Mouse (Mus musculus) fibroblast of lung, adult 2 months (primary cell): Measurements from ENCODE around the gene Man1a.

Source experiments
- DNase-seq: peaks from one replicate; pipeline ENCODE4 v3.0.0-alpha.2; 2011; ENCODE audit warnings: low read depth

The Man1a gene

GRCm38 (mm10) chr10:54060587-54060986, 15.8 kb downstream of the Man1a start:
- no peak for DNase-seq

- no peak for DNase-seq
Observed at GRCm38 (mm10) chr10:54059679-54060249, 16.6 kb downstream of the Man1a start.

GRCm38 (mm10) chr10:54059092-54059496, 17.3 kb downstream of the Man1a start:
- no peak for DNase-seq

- no peak for DNase-seq
Observed at GRCm38 (mm10) chr10:54058657-54059056, 17.8 kb downstream of the Man1a start.

GRCm38 (mm10) chr10:54054188-54054587, 22.2 kb downstream of the Man1a start:
- no peak for DNase-seq

GRCm38 (mm10) chr10:54047885-54048284, 28.5 kb downstream of the Man1a start:
- no peak for DNase-seq

GRCm38 (mm10) chr10:54043358-54043757, 33.1 kb downstream of the Man1a start:
- no peak for DNase-seq

GRCm38 (mm10) chr10:54042212-54042840, 34.1 kb downstream of the Man1a start:
- no peak for DNase-seq

- peak; percentile 68 for DNase-seq
Observed at GRCm38 (mm10) chr10:54040261-54041165, 35.9 kb downstream of the Man1a start.

- DNase-seq = no peak
Observed at GRCm38 (mm10) chr10:54039754-54040153, 36.7 kb downstream of the Man1a start.

GRCm38 (mm10) chr10:54038734-54039133, 37.7 kb downstream of the Man1a start:
- DNase-seq = no peak

GRCm38 (mm10) chr10:54038180-54038579, 38.2 kb downstream of the Man1a start:
- DNase-seq = no peak

GRCm38 (mm10) chr10:54037348-54038010, 38.9 kb downstream of the Man1a start:
- no peak for DNase-seq

- DNase-seq = no peak
Observed at GRCm38 (mm10) chr10:54035586-54035985, 40.8 kb downstream of the Man1a start.

GRCm38 (mm10) chr10:54034779-54035178, 41.6 kb downstream of the Man1a start:
- DNase-seq = no peak

- no peak for DNase-seq
Observed at GRCm38 (mm10) chr10:54032316-54033092, 43.9 kb downstream of the Man1a start.

GRCm38 (mm10) chr10:54028866-54029265, 47.5 kb downstream of the Man1a start:
- no peak for DNase-seq

- DNase-seq = no peak
Observed at GRCm38 (mm10) chr10:54026738-54027427, 49.5 kb downstream of the Man1a start.

GRCm38 (mm10) chr10:54026101-54026500, 50.3 kb downstream of the Man1a start:
- DNase-seq = no peak

- no peak for DNase-seq
Observed at GRCm38 (mm10) chr10:54017904-54018454, 58.4 kb downstream of the Man1a start.
